Mouse (Mus musculus): ENCODE data around the gene Golph3l. TPM values are rescaled to one million over a fixed set of nuclear protein-coding genes. Genes with fewer than 3 reads are reported as not detected.

The Golph3l gene
- polyA plus RNA-seq, 1 experiment = 4.5 TPM

DNA sequence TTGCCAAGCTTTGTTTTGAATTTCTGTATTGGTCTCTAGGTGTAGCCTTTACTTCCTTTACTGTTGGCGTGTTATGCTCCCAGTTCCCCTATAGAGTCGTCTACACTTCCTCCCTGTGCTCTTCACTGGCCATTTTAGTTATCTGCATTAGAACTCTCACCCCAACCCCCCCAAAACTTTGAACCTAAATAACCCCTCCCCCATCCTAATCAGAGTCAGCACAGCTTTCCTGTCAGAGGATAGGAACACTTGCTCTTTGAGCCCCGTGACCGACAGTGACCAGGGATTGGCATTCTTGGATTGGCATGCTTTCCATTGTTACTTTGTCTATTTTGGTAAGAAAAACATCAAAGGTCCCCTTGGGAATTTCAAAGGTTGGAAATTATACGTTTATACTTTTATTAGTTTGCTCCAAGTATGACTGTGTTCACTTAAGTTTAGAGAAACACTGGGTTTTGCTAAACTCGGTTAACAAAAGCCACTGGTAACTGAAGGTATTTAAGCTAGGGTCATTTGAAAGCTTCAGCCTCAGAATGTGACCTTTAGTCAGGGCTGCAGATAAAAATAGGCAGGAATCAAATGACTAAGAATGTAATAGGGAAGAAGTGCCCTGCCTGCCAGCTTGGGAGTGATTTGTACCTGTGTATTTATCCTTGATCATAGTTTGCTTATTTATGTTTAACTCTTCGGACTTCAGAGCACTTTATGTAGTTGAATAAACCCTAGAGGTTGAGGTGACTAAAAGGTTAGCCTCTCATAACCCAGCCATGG, 73.4 kb downstream of the Golph3l start:
- H3K4me3 ChIP-seq (ENCODE audit: insufficient read depth, poor library complexity, severe bottlenecking) = no peak overlapping the region
- no peaks in the 10 kb centered on the region for H3K27me3 ChIP-seq (ENCODE audit: control insufficient read depth, insufficient read depth, insufficient read length)
- TF ChIP-seq CEBPB (IDR thresholded peaks at IDR 0.05; ENCODE audit: low read depth) (no peak), USF1 (IDR thresholded peaks at IDR 0.05; ENCODE audit: low read depth) (no peak), MAX (IDR thresholded peaks at IDR 0.05) (no peak), FOSL1 (IDR thresholded peaks at IDR 0.05; ENCODE audit: insufficient read depth, low read length, poor library complexity, severe bottlenecking) (no peak), MYOD1 (IDR thresholded peaks at IDR 0.05; ENCODE audit: control insufficient read depth, insufficient read length, low read depth) (no peak), CTCF (IDR thresholded peaks at IDR 0.05; ENCODE audit: control insufficient read depth, insufficient read depth, insufficient read length) (no peak), MYOG (IDR thresholded peaks at IDR 0.05; ENCODE audit: control insufficient read depth, extremely low read depth, insufficient read length) (no peak)
- peaks cover 51% of the 10 kb centered on the region for H3K36me3 ChIP-seq (ENCODE audit: control insufficient read depth, insufficient read depth)
- peaks cover 70% of the 10 kb centered on the region for H3K79me3 ChIP-seq (ENCODE audit: low read depth)
- peak overlapping the region; percentile 18 for H3ac ChIP-seq (ENCODE audit: control insufficient read depth, insufficient read length, low read depth)
- peaks cover 98% of the 10 kb centered on the region for H3K79me2 ChIP-seq (ENCODE audit: control insufficient read depth, insufficient read depth)

GRCm38 (mm10) chr3:95662724-95663449, 74.2 kb downstream of the Golph3l start:
- peaks cover 98% of the 10 kb centered on the region for H3K79me2 ChIP-seq (ENCODE audit: control insufficient read depth, insufficient read depth)
- peaks cover 51% of the 10 kb centered on the region for H3K36me3 ChIP-seq (ENCODE audit: control insufficient read depth, insufficient read depth)
- TF ChIP-seq USF1 (IDR thresholded peaks at IDR 0.05; ENCODE audit: low read depth) (no peak), CTCF (IDR thresholded peaks at IDR 0.05; ENCODE audit: control insufficient read depth, insufficient read depth, insufficient read length) (no peak), MYOG (IDR thresholded peaks at IDR 0.05; ENCODE audit: control insufficient read depth, extremely low read depth, insufficient read length) (no peak), MYOD1 (IDR thresholded peaks at IDR 0.05; ENCODE audit: control insufficient read depth, insufficient read length, low read depth) (no peak), FOSL1 (IDR thresholded peaks at IDR 0.05; ENCODE audit: insufficient read depth, low read length, poor library complexity, severe bottlenecking) (no peak), MAX (IDR thresholded peaks at IDR 0.05) (no peak), CEBPB (IDR thresholded peaks at IDR 0.05; ENCODE audit: low read depth) (no peak)
- no peaks in the 10 kb centered on the region for H3K27me3 ChIP-seq (ENCODE audit: control insufficient read depth, insufficient read depth, insufficient read length)
- peak overlapping the region; percentile 7 for H3ac ChIP-seq (ENCODE audit: control insufficient read depth, insufficient read length, low read depth)
- peaks cover 73% of the 10 kb centered on the region for H3K79me3 ChIP-seq (ENCODE audit: low read depth)
- H3K4me3 ChIP-seq (ENCODE audit: insufficient read depth, poor library complexity, severe bottlenecking) = no peak overlapping the region

GRCm38 (mm10) chr3:95663486-95663885, 74.8 kb downstream of the Golph3l start:
- Histone ChIP-seq H3ac (ENCODE audit: control insufficient read depth, insufficient read length, low read depth) (no peak overlapping the region), H3K27me3 (ENCODE audit: control insufficient read depth, insufficient read depth, insufficient read length) (no peaks in the 10 kb centered on the region), H3K4me3 (ENCODE audit: insufficient read depth, poor library complexity, severe bottlenecking) (no peak overlapping the region), H3K79me3 (ENCODE audit: low read depth) (peaks cover 76% of the 10 kb centered on the region), H3K36me3 (ENCODE audit: control insufficient read depth, insufficient read depth) (peaks cover 51% of the 10 kb centered on the region), H3K79me2 (ENCODE audit: control insufficient read depth, insufficient read depth) (peaks cover 98% of the 10 kb centered on the region)
- TF ChIP-seq USF1 (IDR thresholded peaks at IDR 0.05; ENCODE audit: low read depth) (no peak), MAX (IDR thresholded peaks at IDR 0.05) (no peak), CTCF (IDR thresholded peaks at IDR 0.05; ENCODE audit: control insufficient read depth, insufficient read depth, insufficient read length) (no peak), CEBPB (IDR thresholded peaks at IDR 0.05; ENCODE audit: low read depth) (no peak), MYOG (IDR thresholded peaks at IDR 0.05; ENCODE audit: control insufficient read depth, extremely low read depth, insufficient read length) (no peak), MYOD1 (IDR thresholded peaks at IDR 0.05; ENCODE audit: control insufficient read depth, insufficient read length, low read depth) (no peak), FOSL1 (IDR thresholded peaks at IDR 0.05; ENCODE audit: insufficient read depth, low read length, poor library complexity, severe bottlenecking) (no peak)

GRCm38 (mm10) chr3:95663969-95664608, 75.4 kb downstream of the Golph3l start:
- Histone ChIP-seq H3K79me3 (ENCODE audit: low read depth) (peaks cover 80% of the 10 kb centered on the region), H3K27me3 (ENCODE audit: control insufficient read depth, insufficient read depth, insufficient read length) (no peaks in the 10 kb centered on the region), H3K4me3 (ENCODE audit: insufficient read depth, poor library complexity, severe bottlenecking) (no peak overlapping the region), H3K36me3 (ENCODE audit: control insufficient read depth, insufficient read depth) (peaks cover 57% of the 10 kb centered on the region), H3ac (ENCODE audit: control insufficient read depth, insufficient read length, low read depth) (no peak overlapping the region), H3K79me2 (ENCODE audit: control insufficient read depth, insufficient read depth) (peaks cover 98% of the 10 kb centered on the region)
- TF ChIP-seq MYOG (IDR thresholded peaks at IDR 0.05; ENCODE audit: control insufficient read depth, extremely low read depth, insufficient read length) (no peak), MYOD1 (IDR thresholded peaks at IDR 0.05; ENCODE audit: control insufficient read depth, insufficient read length, low read depth) (peak; percentile 43), FOSL1 (IDR thresholded peaks at IDR 0.05; ENCODE audit: insufficient read depth, low read length, poor library complexity, severe bottlenecking) (peak; percentile 55)

DNA sequence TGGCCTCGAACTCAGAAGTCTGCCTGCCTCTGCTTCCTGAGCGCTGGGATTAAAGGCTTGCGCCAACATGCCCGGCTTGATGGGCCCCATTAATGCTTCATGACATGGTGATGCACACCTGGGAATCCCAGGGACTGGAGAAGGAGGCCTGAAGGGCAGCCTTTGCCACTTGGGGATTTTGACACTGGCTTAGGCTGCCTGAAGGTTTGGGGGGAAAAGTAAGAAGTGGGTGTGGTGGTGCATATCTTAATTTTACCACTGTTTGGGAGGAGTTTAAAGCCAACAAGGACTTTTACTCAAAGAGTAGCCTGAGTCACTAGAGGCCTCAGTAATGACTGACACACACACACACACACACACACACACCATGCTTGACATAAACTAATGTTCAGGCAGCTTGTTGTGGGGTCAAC, 76.2 kb downstream of the Golph3l start:
- Histone ChIP-seq H3K79me3 (ENCODE audit: low read depth) (peaks cover 81% of the 10 kb centered on the region), H3K36me3 (ENCODE audit: control insufficient read depth, insufficient read depth) (peaks cover 54% of the 10 kb centered on the region), H3K4me3 (ENCODE audit: insufficient read depth, poor library complexity, severe bottlenecking) (no peak overlapping the region), H3K79me2 (ENCODE audit: control insufficient read depth, insufficient read depth) (peaks cover 98% of the 10 kb centered on the region), H3ac (ENCODE audit: control insufficient read depth, insufficient read length, low read depth) (no peak overlapping the region), H3K27me3 (ENCODE audit: control insufficient read depth, insufficient read depth, insufficient read length) (no peaks in the 10 kb centered on the region)
- TF ChIP-seq MAX (IDR thresholded peaks at IDR 0.05) = no peak
- TF ChIP-seq FOSL1 (IDR thresholded peaks at IDR 0.05; ENCODE audit: insufficient read depth, low read length, poor library complexity, severe bottlenecking) = no peak
- TF ChIP-seq USF1 (IDR thresholded peaks at IDR 0.05; ENCODE audit: low read depth) = no peak
- TF ChIP-seq CEBPB (IDR thresholded peaks at IDR 0.05; ENCODE audit: low read depth) = no peak
- no peak for TF ChIP-seq CTCF (IDR thresholded peaks at IDR 0.05; ENCODE audit: control insufficient read depth, insufficient read depth, insufficient read length)
- TF ChIP-seq MYOD1 (IDR thresholded peaks at IDR 0.05; ENCODE audit: control insufficient read depth, insufficient read length, low read depth) = no peak
- TF ChIP-seq MYOG (IDR thresholded peaks at IDR 0.05; ENCODE audit: control insufficient read depth, extremely low read depth, insufficient read length) = no peak

Data from C2C12 (cell line).